8 mouse cellular contexts compared by ENCODE assay signal in genomic region chr1:161250031-161250603, GRCm38 (mm10). TPM values are rescaled to one million over a fixed set of nuclear protein-coding genes. Genes with fewer than 3 reads are reported as not detected.
A peak's percentile ranks its signal among the peaks of the same experiment; 100 is the strongest.
DNase-seq lines count a peak whose midpoint lies in the region; ATAC-seq and TF ChIP-seq lines count a peak whose summit lies in the region.

No protein-coding gene starts in this region.

- H3K4me3 ChIP-seq in spleen, adult 2 months (ENCODE audit: extremely low read depth, insufficient read depth, insufficient read length), result peak overlapping the region; percentile 92
- peak overlapping the region; percentile 94 for H3K4me3 ChIP-seq in intestine, embryonic 16.5 days (ENCODE audit: low read length)
- H3K4me3 ChIP-seq in limb, embryonic 14.5 days (replicated peaks; ENCODE audit: low read length), result peak overlapping the region; percentile 95
- peak overlapping the region; percentile 89 for H3K4me3 ChIP-seq in midbrain, embryonic 13.5 days (replicated peaks)

- peaks cover 6% of the 10 kb centered on the region; the same call in 1 of the 2 replicates for H3K4me1 ChIP-seq in spleen, adult 2 months (ENCODE audit: control insufficient read depth, insufficient read depth, insufficient read length)
- H3K4me1 ChIP-seq in intestine, embryonic 16.5 days (ENCODE audit: control insufficient read depth, insufficient read depth, low read length), result peaks cover 25% of the 10 kb centered on the region
- peaks cover 20% of the 10 kb centered on the region for H3K4me1 ChIP-seq in limb, embryonic 14.5 days (ENCODE audit: control insufficient read depth, insufficient read depth, low read length)
- peaks cover 33% of the 10 kb centered on the region for H3K4me1 ChIP-seq in midbrain, embryonic 13.5 days (replicated peaks)

- H3K9ac ChIP-seq in intestine, embryonic 16.5 days (ENCODE audit: low read depth, low read length), result peak overlapping the region; percentile 98
- H3K9ac ChIP-seq in limb, embryonic 14.5 days (ENCODE audit: low read depth, low read length, severe bottlenecking), result peak overlapping the region; percentile 88
- peak overlapping the region; percentile 85 for H3K9ac ChIP-seq in midbrain, embryonic 13.5 days (replicated peaks)

- peaks cover 1% of the 10 kb centered on the region; the same call in 1 of the 2 replicates for H3K36me3 ChIP-seq in spleen, adult 2 months (ENCODE audit: control insufficient read depth, insufficient read depth, low read length)
- H3K36me3 ChIP-seq in intestine, embryonic 16.5 days (ENCODE audit: control insufficient read depth, insufficient read depth, low read length), result 0 out of 2 replicates have a peak, but pooled peaks cover 3% of the 10 kb centered on the region
- H3K36me3 ChIP-seq in limb, embryonic 14.5 days (ENCODE audit: control insufficient read depth, insufficient read depth, low read length), result peaks cover 10% of the 10 kb centered on the region; the same call in 1 of the 2 replicates
- peaks cover 9% of the 10 kb centered on the region for H3K36me3 ChIP-seq in midbrain, embryonic 13.5 days

- H3K9me3 ChIP-seq in intestine, embryonic 16.5 days (ENCODE audit: control insufficient read depth, low read length), result no peaks in the 10 kb centered on the region
- no peaks in the 10 kb centered on the region for H3K9me3 ChIP-seq in limb, embryonic 14.5 days (ENCODE audit: control insufficient read depth, low read length)
- H3K9me3 ChIP-seq in midbrain, embryonic 13.5 days, result no peaks in the 10 kb centered on the region

- peak overlapping the region; percentile 94 for H3K27ac ChIP-seq in spleen, adult 2 months (ENCODE audit: insufficient read depth, low read length)
- peak overlapping the region; percentile 71 for H3K27ac ChIP-seq in intestine, embryonic 16.5 days (ENCODE audit: low read length)
- H3K27ac ChIP-seq in limb, embryonic 14.5 days (replicated peaks; ENCODE audit: low read depth, low read length), result peak overlapping the region; percentile 43; the same call in 1 of the 2 replicates
- no peak overlapping the region for H3K27ac ChIP-seq in midbrain, embryonic 13.5 days

- DNase-seq in spleen, adult 2 months (ENCODE audit: low read depth in 1 of 2, low spot score in 2 of 2), result no peak
- DNase-seq in spleen, adult 12 weeks (ENCODE audit: low spot score), result no peak
- peak; percentile 56 to 63 for DNase-seq in cerebellum, postnatal 10 days
- DNase-seq in frontal cortex, adult 2 months (ENCODE audit: extremely low spot score in 1 of 2, low spot score in 1 of 2), result peak; percentile 31 to 51
- peak; percentile 66 for DNase-seq in limb, embryonic 14.5 days (ENCODE audit: low spot score)
- peak; percentile 70 for DNase-seq in testis, postnatal 10 days (ENCODE audit: low spot score)

- TF ChIP-seq POLR2A in spleen, adult 2 months (IDR thresholded peaks at IDR 0.05; ENCODE audit: low read depth, low read length), result no peak
- no peak for TF ChIP-seq POLR2A in limb, embryonic 14.5 days (IDR thresholded peaks at IDR 0.05; ENCODE audit: borderline replicate concordance, extremely low read depth, insufficient read depth, insufficient read length)

- TF ChIP-seq CTCF in spleen, adult 2 months (IDR thresholded peaks at IDR 0.05; ENCODE audit: extremely low read depth, insufficient read depth, insufficient read length, insufficient replicate concordance), result no peak

- peak; percentile 36 for ATAC-seq in intestine, embryonic 16.5 days
- peak; percentile 13; the same call in 1 of the 2 replicates for ATAC-seq in limb, embryonic 14.5 days (ENCODE audit: low FRiP score, low read depth)
- peak; percentile 54 for ATAC-seq in midbrain, embryonic 13.5 days

- no peaks in the 10 kb centered on the region for H3K27me3 ChIP-seq in spleen, adult 2 months (ENCODE audit: control insufficient read depth, insufficient read depth, low read length)
- H3K27me3 ChIP-seq in intestine, embryonic 16.5 days (replicated peaks; ENCODE audit: control insufficient read depth, insufficient read depth, low read length), result no peaks in the 10 kb centered on the region
- H3K27me3 ChIP-seq in limb, embryonic 14.5 days (ENCODE audit: control insufficient read depth, insufficient read depth, low read length), result no peaks in the 10 kb centered on the region
- peaks cover 9% of the 10 kb centered on the region for H3K27me3 ChIP-seq in midbrain, embryonic 13.5 days

- H3K4me2 ChIP-seq in intestine, embryonic 16.5 days (ENCODE audit: low read depth, low read length), result peak overlapping the region; percentile 58
- H3K4me2 ChIP-seq in limb, embryonic 14.5 days (replicated peaks; ENCODE audit: low read depth, low read length, severe bottlenecking), result peak overlapping the region; percentile 78
- peak overlapping the region; percentile 92 for H3K4me2 ChIP-seq in midbrain, embryonic 13.5 days (replicated peaks)

- 3% methylated on average over 15 of the region's 15 CpGs for WGBS in spleen, adult 2 months
- WGBS in intestine, embryonic 16.5 days, result 1% methylated on average over 15 of the region's 15 CpGs
- under 1% methylated on average over 15 of the region's 15 CpGs for WGBS in limb, embryonic 14.5 days
- WGBS in midbrain, embryonic 13.5 days, result 1% methylated on average over 15 of the region's 15 CpGs

RNA-seq across cellular contexts. Expression of gene Prdx6, which starts 0.9 kb away (rescaled TPM):
- 28.4 and 29.0 TPM in 2 replicates for polyA plus RNA-seq in spleen, adult 2 months (2012; rRNA removed)
- 404 and 494 TPM in 2 replicates for polyA plus RNA-seq in frontal cortex, adult 2 months (2012; rRNA removed)
- 488 and 543 TPM in 2 replicates for polyA plus RNA-seq in intestine, embryonic 16.5 days (2015; fragmentation: Nextera tagmentation; extraction: Ambion mirVana)
- polyA plus RNA-seq in limb, embryonic 14.5 days (2012; rRNA removed), result 145 and 150 TPM in 2 replicates
- polyA plus RNA-seq in limb, embryonic 14.5 days (2014; fragmentation: Nextera tagmentation; extraction: Ambion mirVana), result 368 and 370 TPM in 2 replicates
- polyA plus RNA-seq in midbrain, embryonic 13.5 days (2015; fragmentation: Nextera tagmentation; extraction: Ambion mirVana), result 211 and 220 TPM in 2 replicates

Comparison
In these comparisons a context has a peak if more than half of its experiments do, and no peak if none do; other contexts are left out.
1. DNase-seq: peak in cerebellum, postnatal 10 days (2 of 2), frontal cortex, adult 2 months (2 of 2), limb, embryonic 14.5 days (single experiment) and testis, postnatal 10 days (single experiment); none in spleen, adult 2 months (0 of 2) and spleen, adult 12 weeks (single experiment).
2. Peak in every context shown above with its lines, with median percentiles within 50 percentile points of each other: H3K4me3 ChIP-seq, ATAC-seq, H3K4me2 ChIP-seq and H3K9ac ChIP-seq.